Mouse (Mus musculus): ENCODE measurements around the gene Sema6d. TPM values are rescaled to one million over a fixed set of nuclear protein-coding genes. Genes with fewer than 3 reads are reported as not detected.
"Not testable (repeated sequence)": the region's sequence is repeated elsewhere in the genome, so short reads cannot be mapped to it uniquely, and the experiment has no call there.

The Sema6d gene
- polyA plus RNA-seq, 1 experiment: 59.6 TPM

DNA sequence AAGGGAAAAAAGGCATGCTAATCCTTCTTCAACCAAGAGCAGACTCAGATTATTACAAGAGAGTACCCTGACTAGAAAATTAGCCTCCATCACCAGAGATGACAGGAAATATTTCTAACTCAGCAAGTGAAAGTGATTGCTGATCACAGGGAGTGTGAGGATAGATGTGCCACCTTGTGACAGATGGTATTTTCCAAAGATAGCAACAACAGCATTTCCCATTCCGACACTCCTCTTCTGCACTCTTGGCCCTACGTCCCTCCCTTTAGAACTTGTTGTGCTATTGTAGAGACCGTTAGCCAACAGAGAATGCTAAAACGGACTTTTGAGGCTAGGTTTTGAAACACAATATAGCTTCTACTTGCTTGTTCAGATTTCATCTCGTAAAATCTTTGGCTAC lies 243.1 kb downstream of the Sema6d start:
- peak in 1 of 2 experiments; percentile 10 for DNase-seq
- H3K4me1 ChIP-seq (ENCODE audit: control insufficient read depth, insufficient read depth, low read length): peaks cover 4% of the 10 kb centered on the region
- no peak overlapping the region for H3K4me3 ChIP-seq (replicated peaks; ENCODE audit: insufficient read depth, low read depth, low read length)
- no peak overlapping the region for H3K27ac ChIP-seq (ENCODE audit: insufficient read depth, low read length)
- no peak for TF ChIP-seq POLR2A (IDR thresholded peaks at IDR 0.05; ENCODE audit: borderline replicate concordance, insufficient read depth, low read length)
- no peak for TF ChIP-seq CTCF (IDR thresholded peaks at IDR 0.05; ENCODE audit: borderline replicate concordance, insufficient read depth, low read depth, low read length)
- 30% methylated on average over 5 of the region's 5 CpGs for WGBS
- no peaks in the 10 kb centered on the region for H3K27me3 ChIP-seq (ENCODE audit: control insufficient read depth, insufficient read depth, low read length)

DNA sequence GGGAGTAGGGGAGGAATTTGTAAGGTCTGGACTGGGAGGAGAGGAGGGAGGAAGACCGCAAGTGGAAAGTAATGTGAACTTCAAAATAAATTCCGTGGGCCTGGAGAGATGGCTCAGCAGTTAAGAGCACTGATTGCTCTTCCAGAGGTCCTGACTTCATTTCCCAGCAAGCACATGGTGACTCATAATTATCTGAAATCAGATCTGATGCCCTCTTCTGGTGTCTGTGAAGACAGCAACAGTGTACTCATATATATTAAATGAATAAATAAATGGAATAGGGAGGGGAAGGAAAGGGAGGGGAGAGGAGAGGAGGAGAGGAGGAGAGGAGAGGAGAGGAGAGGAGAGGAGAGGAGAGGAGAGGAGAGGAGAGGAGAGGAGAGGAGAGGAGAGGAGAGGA lies 244.9 kb downstream of the Sema6d start:
- H3K27me3 ChIP-seq (ENCODE audit: control insufficient read depth, insufficient read depth, low read length); H3K27ac ChIP-seq (ENCODE audit: insufficient read depth, low read length); H3K4me3 ChIP-seq (replicated peaks; ENCODE audit: insufficient read depth, low read depth, low read length); DNase-seq; H3K4me1 ChIP-seq (ENCODE audit: control insufficient read depth, insufficient read depth, low read length): not testable (repeated sequence)
- WGBS: 88% methylated on average over 2 of the region's 2 CpGs

DNA sequence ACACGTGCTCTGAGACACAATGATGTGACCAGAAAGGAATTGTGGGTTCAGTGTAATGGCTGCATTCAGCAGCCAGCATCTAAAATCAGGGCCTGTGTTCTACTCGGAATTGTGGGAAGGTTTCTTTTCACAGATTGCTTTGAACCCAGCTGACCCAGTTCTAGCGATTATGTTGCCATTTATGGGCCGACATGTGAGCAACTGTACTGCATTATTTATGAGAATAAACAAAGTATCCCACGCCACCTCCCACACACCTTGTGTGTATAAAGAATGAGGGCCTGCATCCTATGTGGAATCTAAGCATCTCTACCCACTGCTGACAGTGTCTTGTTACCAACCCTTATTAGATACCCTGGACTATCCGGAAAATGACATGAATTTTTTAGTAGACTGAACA lies 248.5 kb downstream of the Sema6d start:
- DNase-seq: no peak
- H3K27me3 ChIP-seq (ENCODE audit: control insufficient read depth, insufficient read depth, low read length): no peaks in the 10 kb centered on the region
- TF ChIP-seq CTCF (IDR thresholded peaks at IDR 0.05; ENCODE audit: borderline replicate concordance, insufficient read depth, low read depth, low read length): no peak
- no peak for TF ChIP-seq POLR2A (IDR thresholded peaks at IDR 0.05; ENCODE audit: borderline replicate concordance, insufficient read depth, low read length)
- no peaks in the 10 kb centered on the region; the same call in 1 of the 2 replicates for H3K4me1 ChIP-seq (ENCODE audit: control insufficient read depth, insufficient read depth, low read length)
- no peak overlapping the region for H3K4me3 ChIP-seq (replicated peaks; ENCODE audit: insufficient read depth, low read depth, low read length)
- WGBS: 87% methylated on average over 6 of the region's 6 CpGs
- H3K27ac ChIP-seq (ENCODE audit: insufficient read depth, low read length): no peak overlapping the region

DNA sequence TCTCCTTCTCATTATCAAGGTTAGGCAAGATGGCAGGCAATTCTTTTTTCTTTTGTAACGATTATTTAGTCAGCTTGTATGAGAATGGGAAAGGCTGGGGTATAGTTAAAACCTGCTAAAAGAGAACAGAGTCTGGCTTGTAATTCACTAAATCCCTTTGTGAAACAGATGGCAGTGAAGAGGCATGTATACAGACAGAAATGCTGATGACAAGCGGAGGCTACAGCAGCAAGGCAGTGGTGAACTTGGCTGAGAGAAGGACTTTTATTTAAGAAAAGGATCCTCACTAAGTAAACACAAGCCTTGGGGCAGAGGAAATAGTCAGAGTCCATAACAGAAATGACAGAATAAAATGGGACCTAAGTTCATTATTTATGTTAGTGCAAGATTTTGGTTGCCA lies 264.4 kb downstream of the Sema6d start:
- Histone ChIP-seq H3K4me3 (replicated peaks; ENCODE audit: insufficient read depth, low read depth, low read length) (no peak overlapping the region), H3K4me1 (ENCODE audit: control insufficient read depth, insufficient read depth, low read length) (no peaks in the 10 kb centered on the region), H3K27me3 (ENCODE audit: control insufficient read depth, insufficient read depth, low read length) (no peaks in the 10 kb centered on the region), H3K27ac (ENCODE audit: insufficient read depth, low read length) (no peak overlapping the region)
- 63% methylated on average over 2 of the region's 2 CpGs for WGBS
- TF ChIP-seq POLR2A (IDR thresholded peaks at IDR 0.05; ENCODE audit: borderline replicate concordance, insufficient read depth, low read length) (no peak), CTCF (IDR thresholded peaks at IDR 0.05; ENCODE audit: borderline replicate concordance, insufficient read depth, low read depth, low read length) (no peak)
- DNase-seq: no peak

DNA sequence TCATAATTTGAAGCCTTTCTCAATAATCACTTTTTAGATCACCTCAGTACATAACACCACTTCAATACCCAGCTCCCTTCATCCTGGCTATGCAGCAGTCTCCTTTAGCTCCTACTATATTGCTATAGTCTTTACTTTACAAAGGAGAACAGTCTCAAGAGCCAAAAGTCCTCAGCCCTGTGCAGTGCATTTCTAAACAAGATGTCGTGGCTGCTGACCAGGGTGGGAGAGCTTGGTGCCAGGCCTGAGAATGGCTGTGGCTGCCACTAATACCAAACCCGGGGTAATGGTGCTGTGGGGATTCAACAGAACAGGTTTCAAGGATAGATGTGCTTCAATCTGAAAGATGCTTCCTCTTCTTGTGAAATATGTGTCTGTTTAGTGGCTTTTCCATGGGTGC lies 264.9 kb downstream of the Sema6d start:
- no peaks in the 10 kb centered on the region for H3K4me1 ChIP-seq (ENCODE audit: control insufficient read depth, insufficient read depth, low read length)
- H3K27ac ChIP-seq (ENCODE audit: insufficient read depth, low read length): no peak overlapping the region
- no peaks in the 10 kb centered on the region for H3K27me3 ChIP-seq (ENCODE audit: control insufficient read depth, insufficient read depth, low read length)
- no peak for TF ChIP-seq CTCF (IDR thresholded peaks at IDR 0.05; ENCODE audit: borderline replicate concordance, insufficient read depth, low read depth, low read length)
- no peak for TF ChIP-seq POLR2A (IDR thresholded peaks at IDR 0.05; ENCODE audit: borderline replicate concordance, insufficient read depth, low read length)
- 57% methylated on average over 2 of the region's 2 CpGs for WGBS
- DNase-seq: no peak
- no peak overlapping the region for H3K4me3 ChIP-seq (replicated peaks; ENCODE audit: insufficient read depth, low read depth, low read length)

DNA sequence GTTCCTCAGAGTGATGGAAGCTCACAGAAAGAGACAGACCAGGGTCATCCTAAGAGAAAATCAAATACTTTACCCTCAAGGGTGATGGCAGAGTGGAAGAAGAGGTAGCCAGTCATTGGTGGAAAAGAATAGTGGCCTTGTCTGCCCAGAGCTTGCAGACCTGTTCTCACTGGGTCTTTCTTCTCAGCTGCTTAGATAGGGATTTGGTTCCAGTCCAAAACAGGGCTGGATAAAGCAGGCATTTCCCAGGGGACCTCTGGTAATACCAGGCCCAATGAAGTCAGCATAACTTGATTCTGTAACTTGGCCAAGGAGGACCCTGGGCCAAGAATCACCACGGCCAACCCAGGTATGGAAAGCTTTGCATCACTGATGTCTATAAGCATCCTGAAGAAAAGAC lies 279.5 kb downstream of the Sema6d start:
- H3K4me3 ChIP-seq (replicated peaks; ENCODE audit: insufficient read depth, low read depth, low read length): no peak overlapping the region
- no peaks in the 10 kb centered on the region for H3K4me1 ChIP-seq (ENCODE audit: control insufficient read depth, insufficient read depth, low read length)
- WGBS: 17% methylated on average over 1 of the region's 1 CpGs
- TF ChIP-seq POLR2A (IDR thresholded peaks at IDR 0.05; ENCODE audit: borderline replicate concordance, insufficient read depth, low read length): no peak
- no peak for TF ChIP-seq CTCF (IDR thresholded peaks at IDR 0.05; ENCODE audit: borderline replicate concordance, insufficient read depth, low read depth, low read length)
- peak in 1 of 2 experiments; percentile 5 for DNase-seq
- no peaks in the 10 kb centered on the region for H3K27me3 ChIP-seq (ENCODE audit: control insufficient read depth, insufficient read depth, low read length)
- no peak overlapping the region for H3K27ac ChIP-seq (ENCODE audit: insufficient read depth, low read length)

DNA sequence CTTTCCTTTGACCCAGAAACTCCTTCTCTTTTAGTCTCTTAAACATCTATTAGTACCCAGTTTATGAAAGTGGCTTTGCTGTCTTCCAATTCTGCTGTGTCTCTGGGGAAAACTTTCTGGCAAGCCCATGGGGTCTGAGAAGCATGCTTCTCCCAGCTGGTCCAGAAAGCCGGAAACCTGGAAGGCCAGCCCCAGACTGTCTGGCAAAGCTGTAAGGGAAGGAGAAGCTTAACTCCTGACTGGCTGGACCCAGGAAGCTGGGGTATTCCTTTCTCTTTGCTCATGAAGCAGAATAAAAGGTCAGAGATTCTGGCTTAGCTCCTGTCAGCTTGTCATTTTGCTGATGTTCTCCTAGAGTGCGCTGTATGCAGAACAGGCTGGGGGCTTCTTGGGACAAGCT lies 280.2 kb downstream of the Sema6d start:
- H3K27ac ChIP-seq (ENCODE audit: insufficient read depth, low read length): no peak overlapping the region
- WGBS: 25% methylated on average over 2 of the region's 2 CpGs
- no peaks in the 10 kb centered on the region for H3K27me3 ChIP-seq (ENCODE audit: control insufficient read depth, insufficient read depth, low read length)
- H3K4me3 ChIP-seq (replicated peaks; ENCODE audit: insufficient read depth, low read depth, low read length): no peak overlapping the region
- peak; percentile 11 to 37 for DNase-seq
- TF ChIP-seq CTCF (IDR thresholded peaks at IDR 0.05; ENCODE audit: borderline replicate concordance, insufficient read depth, low read depth, low read length) (no peak), POLR2A (IDR thresholded peaks at IDR 0.05; ENCODE audit: borderline replicate concordance, insufficient read depth, low read length) (no peak)
- H3K4me1 ChIP-seq (ENCODE audit: control insufficient read depth, insufficient read depth, low read length): no peaks in the 10 kb centered on the region

DNA sequence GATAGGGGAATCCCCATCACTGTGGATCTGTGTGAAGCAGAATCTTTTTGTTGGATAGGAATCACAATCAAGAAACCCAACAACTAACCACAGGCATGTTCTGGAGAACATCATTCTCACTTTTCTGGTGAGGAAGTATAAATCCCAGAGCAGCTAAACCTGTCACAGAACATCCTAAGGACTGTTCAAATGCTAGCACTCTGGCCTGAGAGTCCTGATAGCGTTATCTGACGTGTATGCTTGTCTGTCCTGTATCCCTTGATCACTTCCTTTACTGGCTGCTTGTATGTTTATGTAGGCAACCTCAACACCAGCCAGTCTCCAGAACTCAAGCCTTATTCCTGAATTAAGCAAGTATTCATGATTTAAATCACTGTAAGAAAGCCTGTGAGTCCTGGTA lies 281.6 kb downstream of the Sema6d start:
- H3K27me3 ChIP-seq (ENCODE audit: control insufficient read depth, insufficient read depth, low read length): no peaks in the 10 kb centered on the region
- no peak overlapping the region for H3K27ac ChIP-seq (ENCODE audit: insufficient read depth, low read length)
- no peaks in the 10 kb centered on the region for H3K4me1 ChIP-seq (ENCODE audit: control insufficient read depth, insufficient read depth, low read length)
- H3K4me3 ChIP-seq (replicated peaks; ENCODE audit: insufficient read depth, low read depth, low read length): no peak overlapping the region
- no peak for DNase-seq
- no peak for TF ChIP-seq CTCF (IDR thresholded peaks at IDR 0.05; ENCODE audit: borderline replicate concordance, insufficient read depth, low read depth, low read length)
- 93% methylated on average over 2 of the region's 2 CpGs for WGBS

DNA sequence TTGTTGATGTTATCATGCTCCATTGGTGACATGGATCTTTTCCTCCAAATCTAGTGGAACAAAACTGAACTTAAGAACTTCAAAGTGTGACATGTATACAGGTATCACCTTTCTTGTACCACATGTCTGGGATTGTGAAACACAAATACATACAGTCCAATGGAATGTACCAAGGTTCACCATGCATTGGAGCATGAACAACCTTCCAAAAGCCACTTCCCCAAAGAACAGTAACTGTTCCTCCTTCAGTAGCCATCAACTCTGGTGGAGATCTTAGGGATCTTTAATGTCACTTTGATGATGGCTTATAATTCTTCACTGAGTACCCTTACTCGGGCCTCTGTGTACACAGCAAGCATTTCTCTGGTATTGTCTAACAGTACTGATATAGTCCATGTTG lies 295.3 kb downstream of the Sema6d start:
- no peaks in the 10 kb centered on the region for H3K4me1 ChIP-seq (ENCODE audit: control insufficient read depth, insufficient read depth, low read length)
- no peak for DNase-seq
- H3K27me3 ChIP-seq (ENCODE audit: control insufficient read depth, insufficient read depth, low read length): no peaks in the 10 kb centered on the region
- whole genome bisulfite sequencing: 85% methylated on average over 1 of the region's 1 CpGs
- no peak overlapping the region for H3K27ac ChIP-seq (ENCODE audit: insufficient read depth, low read length)
- no peak for TF ChIP-seq POLR2A (IDR thresholded peaks at IDR 0.05; ENCODE audit: borderline replicate concordance, insufficient read depth, low read length)
- no peak for TF ChIP-seq CTCF (IDR thresholded peaks at IDR 0.05; ENCODE audit: borderline replicate concordance, insufficient read depth, low read depth, low read length)
- no peak overlapping the region for H3K4me3 ChIP-seq (replicated peaks; ENCODE audit: insufficient read depth, low read depth, low read length)
